Mouse (Mus musculus) layer of hippocampus, adult 9-10 months (tissue): ENCODE measurements around the gene Ankrd45.
A peak's percentile ranks its signal among the peaks of the same experiment; 100 is the strongest.
"Not testable (repeated sequence)": the region's sequence is repeated elsewhere in the genome, so short reads cannot be mapped to it uniquely, and the experiment has no call there.

Experiments
- DNase-seq: peaks from one replicate; pipeline ENCODE4 v3.0.0; 2022; ENCODE audit warnings: low spot score

The Ankrd45 gene

DNA sequence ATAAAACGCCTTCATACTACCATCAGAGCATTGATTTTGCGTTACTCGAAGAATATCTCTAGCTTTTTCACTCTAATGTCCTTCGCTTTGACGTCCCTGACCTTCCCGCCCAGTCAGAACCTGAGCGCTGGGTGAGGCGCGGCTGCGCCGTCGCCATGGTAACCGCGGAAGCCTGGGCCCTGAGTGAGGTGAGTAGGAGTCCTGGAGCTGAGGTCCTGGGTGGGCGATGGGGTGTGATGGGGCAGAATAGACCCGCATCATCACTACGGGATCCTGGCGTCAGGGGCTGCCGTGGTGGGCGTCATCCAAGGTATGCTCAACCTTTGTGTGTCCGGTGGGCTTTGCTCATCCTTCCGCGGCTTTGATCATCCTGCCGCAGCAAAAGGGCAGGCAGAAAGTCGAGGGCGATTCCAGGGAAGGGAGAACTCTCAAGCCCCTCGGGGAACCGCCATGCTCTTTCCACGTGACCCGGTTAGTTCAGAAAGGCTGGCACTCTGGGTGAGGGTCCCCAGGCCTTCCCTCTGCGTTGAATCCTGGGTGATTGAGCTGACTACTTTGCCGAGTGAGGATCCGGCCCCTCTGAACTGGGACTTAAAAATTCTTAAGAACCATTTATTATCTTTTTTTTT lies at the start of gene Ankrd45:
Gene Ankrd45, plus strand, starts transcription at position 161 of the 629 bp plus-strand sequence.
- no peak for DNase-seq

GRCm38 (mm10) chr1:161099721-161100405 lies 42.6 kb upstream of the Ankrd45 start:
- DNase-seq = no peak

DNA sequence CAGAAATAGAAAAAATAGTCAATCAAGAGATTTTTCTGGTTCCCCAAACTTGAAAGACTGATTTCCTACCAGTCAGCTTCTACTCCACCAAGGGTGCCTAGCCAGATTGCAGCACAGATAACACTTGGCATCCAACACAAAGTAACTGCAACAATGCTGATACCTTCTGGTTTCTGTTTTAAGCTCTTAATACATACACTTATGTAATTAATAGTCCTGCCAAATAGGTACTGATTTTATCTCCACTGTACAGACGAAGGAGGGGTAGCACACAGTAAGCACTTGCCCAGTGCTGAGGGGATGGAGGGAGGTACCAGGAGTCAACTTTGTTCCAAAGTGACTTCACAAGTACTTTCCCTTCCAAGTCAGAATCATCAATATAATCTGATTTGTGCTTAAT lies 38.6 kb upstream of the Ankrd45 start:
- no peak for DNase-seq

GRCm38 (mm10) chr1:161109216-161109615 lies 33.3 kb upstream of the Ankrd45 start:
- DNase-seq = no peak

DNA sequence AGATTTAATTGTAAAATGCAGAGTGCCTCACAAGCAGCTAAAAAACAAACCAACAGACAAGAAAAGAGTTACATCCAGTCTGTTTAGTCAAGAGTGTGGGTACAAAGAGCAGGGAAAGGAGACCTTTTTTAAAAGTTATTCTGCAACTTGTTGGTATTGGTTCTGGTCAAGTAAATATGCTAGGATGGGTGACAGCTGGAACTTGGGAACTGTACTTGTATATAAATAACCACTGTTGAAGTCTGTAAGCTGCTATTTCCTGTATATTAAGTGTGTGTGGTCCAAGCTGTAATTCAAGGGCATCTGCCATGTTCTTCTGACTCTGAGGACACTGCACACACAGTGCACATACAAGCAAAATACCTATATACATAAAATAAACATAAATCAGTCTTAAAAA lies 27.9 kb upstream of the Ankrd45 start:
- no peak for DNase-seq

DNA sequence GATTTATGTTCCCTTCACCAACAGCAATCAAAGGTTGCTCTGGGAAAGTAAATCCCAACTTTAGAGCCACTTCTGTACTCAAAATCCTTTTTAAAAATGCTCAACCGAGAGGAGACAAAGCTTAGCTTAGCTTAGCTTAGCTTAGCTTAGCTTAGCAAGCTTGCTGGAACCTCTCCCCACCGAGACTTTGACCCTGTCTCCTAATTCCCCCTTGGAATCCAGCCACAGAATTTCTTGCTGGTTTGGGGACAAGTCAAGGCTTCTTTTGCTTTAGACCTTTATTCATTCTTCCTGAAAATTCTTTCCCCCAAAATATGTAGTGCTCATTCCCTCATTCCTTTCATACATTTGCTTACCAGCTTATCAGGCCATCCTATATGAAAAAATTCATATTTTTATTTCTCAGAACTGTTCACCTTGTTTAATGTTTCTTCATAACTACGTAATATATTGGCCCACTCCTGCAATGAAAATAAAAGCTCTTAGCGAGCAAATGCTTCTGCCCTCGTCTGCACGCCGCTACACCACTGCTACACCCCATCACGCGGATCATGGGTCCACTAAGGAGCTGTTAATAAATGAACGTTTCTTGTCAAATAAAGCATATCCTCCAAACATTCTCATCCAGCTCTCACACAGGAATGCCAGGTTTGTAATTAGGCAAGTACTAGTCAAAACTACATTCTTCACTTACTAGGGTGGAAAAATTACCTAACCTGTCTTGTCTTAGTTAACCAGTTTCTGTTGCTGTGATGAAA lies 19.7 kb upstream of the Ankrd45 start:
- no peak for DNase-seq

DNA sequence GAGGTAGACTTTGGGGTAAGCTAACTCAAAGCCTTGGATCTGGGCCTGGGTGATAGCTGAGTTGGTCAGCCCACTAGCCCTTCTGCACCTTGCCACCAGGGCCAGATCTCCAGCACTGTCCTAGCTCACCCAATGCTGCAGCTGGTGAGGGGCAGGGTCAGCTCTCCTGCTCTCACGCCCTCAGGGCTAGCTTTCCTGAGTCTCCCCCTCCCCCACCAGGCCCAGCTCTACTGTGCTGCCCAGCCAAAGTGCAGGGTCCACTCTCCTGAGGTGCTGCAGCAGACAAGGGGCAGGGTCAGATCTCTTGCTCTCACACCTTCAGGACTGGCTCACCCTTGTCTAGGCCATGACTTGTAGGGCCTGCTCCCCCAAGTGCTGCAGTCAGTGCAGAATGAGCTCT lies 16.0 kb upstream of the Ankrd45 start:
- DNase-seq = no peak

DNA sequence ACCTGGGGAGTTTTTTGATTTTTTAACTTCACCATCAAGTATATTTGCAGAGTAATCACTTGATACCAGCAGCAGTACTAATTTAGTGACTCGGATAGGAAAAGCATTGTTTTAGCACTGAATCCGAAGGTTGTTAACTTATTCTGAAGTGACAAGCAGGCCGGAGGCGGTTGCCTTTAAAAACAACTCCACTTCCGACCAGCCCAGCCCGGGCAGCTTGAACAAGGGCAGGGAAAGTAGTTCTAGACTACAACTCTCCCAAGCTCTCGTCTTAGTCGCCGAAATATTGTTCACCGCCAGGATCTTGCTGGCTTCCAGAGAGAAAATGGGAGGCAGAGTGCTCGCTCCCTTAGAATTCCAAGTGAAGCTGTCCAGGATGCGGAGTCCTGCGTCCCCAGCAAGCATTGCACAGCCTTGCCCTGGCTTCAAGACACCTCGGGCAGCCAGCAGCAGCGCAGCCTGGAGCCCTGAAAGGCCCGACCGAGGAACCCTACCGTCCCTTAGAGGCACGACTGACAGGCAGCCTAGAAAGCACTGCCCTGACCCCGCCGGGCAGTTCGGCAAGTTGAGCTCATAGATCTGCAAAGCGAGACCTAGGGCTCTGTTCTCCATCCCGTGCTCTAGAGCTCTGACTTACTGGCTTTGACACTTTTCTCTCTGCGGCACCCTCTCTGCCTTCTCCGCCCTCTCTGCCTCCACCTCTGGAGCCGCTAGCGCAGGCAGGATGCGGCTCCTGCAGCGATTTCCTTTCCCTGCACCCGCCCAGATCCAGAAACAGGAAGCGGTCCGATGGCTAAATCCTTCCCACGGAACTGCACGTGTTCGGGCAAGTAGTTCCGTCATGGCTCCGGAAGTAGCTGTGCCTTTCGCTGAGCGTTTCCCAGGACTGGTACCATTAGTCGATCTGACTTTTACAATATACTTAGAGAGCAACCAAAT lies 11.5 kb upstream of the Ankrd45 start, which contains the start of gene Klhl20:
Gene Klhl20, minus strand, starts transcription at position 786 of the 939 bp plus-strand sequence.
- DNase-seq = peak; percentile 95

- DNase-seq = no peak
Measured at GRCm38 (mm10) chr1:161139496-161139895, 3.0 kb upstream of the Ankrd45 start.

DNA sequence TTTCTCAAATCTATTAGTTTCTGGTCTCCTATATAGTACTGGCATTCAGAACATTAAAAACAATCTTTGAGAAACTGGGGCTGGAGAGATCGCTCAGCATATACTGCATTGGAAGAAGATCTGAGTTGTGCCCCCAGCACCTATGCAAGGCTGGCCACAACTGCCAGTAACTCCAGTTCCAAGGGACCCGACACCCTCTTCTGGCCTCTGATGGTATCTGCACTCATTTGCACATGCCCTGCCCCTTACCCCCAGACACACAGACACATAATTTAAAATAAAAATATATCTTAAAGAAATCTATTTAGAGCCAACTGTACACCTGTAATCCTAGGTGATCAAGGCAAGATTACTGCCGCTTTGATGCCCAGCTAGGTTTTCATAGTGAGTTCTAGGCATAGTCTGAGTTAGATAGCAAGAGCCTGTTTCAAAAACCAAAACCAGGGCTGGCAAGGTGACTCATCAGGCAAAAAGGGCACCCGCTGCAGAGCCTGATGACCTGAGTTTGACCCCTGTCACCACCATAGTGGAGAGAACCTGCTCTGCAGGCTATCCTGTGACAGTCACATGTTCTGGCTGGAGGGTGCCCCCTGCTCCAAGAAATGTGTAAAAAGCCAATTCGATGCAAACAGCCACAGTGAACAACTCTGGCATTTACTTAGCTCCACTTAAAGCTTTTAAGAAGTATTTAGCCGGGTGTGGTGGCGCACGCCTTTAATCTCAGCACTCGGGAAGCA lies 2.3 kb upstream of the Ankrd45 start:
- DNase-seq = no peak

DNA sequence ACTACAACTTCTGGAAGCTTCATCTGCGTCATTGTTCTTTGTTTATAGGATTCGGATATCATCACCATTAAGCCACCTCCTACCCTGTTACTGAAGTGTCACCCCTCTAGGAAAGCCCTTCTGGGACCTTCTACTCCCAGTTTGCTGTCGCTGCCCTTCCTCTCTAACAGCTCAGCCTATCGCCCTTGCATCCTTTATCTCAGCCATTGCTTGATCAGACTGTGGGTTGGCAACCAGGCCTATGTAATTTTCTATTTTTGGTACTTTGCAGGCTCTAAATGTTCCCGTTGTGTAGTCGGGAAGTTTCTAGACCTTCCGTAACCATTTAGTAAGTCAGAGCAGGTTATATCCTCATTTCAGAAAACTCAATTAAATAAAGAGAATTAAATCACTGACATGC lies 725 bp downstream of the Ankrd45 start:
- no peak for DNase-seq

DNA sequence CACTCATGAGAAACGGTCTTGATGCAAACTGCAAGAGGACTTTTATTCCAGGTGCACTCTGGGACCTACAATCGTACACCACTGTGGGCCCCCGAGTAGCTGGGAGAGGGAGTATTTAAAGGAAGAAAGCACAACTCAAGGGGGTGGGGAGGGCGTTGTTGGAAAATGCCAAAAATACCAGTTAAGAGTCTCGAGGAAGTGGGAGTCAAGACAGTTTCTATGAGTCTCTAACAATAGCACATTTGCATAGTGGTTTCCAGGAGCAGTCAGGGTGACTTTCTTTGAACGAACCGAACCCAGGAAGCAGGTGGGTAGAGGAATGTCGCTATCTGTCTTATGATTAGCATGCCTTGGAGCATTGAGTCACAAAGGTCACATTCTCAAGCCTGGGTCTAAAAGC lies 3.1 kb downstream of the Ankrd45 start:
- not testable (repeated sequence) for DNase-seq

GRCm38 (mm10) chr1:161147888-161148287 lies 5.4 kb downstream of the Ankrd45 start:
- DNase-seq = no peak

DNA sequence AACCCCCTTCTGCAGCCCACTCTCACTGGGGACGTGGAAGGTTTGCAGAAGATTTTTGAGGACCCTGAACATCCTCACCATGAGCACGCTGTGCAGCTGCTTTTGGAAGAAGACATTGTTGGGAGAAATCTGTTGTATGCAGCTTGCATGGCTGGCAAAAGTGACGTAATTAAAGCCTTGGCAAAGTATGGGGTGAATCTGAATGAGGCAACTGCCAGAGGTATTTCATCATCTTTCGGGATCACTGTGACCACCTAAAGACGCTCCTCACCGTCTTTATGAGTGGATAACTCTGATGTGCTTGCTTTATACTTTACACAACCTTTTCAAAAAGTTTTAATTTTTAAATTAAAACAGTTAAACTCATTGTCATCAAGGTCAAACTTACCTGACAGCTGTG lies 8.6 kb downstream of the Ankrd45 start:
- DNase-seq = no peak

DNA sequence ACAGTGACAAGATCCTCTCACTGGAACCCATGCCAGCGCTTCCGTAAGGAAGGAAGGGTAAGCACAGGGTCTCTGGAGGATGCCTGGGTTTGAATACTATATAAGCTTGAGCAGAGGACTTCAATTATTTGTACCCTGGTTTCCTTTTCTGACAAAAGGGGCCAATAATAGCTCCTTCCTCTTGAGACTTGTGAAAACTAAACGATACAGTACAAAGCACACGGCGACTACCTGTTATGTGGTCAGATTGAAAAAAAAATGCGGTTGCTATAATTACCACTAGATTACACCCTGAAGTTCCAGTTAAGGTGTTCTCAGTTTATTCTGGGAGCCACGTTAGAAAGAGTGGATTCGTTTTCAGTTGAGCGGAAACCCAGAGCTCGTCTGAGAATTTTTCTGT lies 14.1 kb downstream of the Ankrd45 start:
- DNase-seq = no peak

DNA sequence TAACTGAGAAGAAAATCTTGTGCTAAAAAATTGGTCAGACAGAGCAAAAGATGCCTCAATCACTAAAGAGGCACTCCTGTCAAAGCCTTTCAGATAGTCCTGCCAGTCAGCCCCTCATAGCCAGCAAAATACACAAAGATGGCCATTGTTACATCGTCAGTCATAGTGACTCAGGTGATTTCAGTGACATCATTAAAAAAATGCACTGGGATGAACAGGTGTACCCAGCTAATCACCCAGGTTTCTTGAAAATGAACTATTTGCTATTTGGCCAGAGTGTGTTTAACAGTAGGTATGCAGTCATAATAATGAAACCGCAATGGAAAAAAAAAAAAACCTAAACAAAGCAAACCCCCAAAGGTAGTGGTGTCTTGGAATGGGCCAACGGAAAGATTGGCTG lies 16.7 kb downstream of the Ankrd45 start, which contains the start of gene Tex50:
Gene Tex50, minus strand, starts transcription at position 101 of the 400 bp plus-strand sequence.
- no peak for DNase-seq

DNA sequence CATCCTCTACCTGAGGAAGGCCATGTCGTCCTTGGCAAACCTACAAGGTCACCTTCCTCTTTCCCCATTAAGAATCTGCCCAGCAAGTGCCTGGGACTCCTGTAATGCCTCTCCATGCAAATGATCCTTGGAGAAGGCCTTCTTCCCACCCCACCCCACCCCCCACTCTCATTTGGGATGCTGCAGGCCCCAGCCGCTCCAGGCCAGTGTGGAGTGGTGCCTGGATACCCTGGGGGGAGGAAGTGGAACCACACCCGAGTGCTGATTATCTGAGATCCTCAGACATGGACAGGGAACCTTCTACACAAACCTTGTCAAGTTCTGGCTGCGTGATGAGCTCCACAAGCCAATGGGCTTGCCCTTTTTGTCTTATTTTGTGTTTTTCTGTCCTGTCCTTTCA lies 17.8 kb downstream of the Ankrd45 start:
- no peak for DNase-seq

DNA sequence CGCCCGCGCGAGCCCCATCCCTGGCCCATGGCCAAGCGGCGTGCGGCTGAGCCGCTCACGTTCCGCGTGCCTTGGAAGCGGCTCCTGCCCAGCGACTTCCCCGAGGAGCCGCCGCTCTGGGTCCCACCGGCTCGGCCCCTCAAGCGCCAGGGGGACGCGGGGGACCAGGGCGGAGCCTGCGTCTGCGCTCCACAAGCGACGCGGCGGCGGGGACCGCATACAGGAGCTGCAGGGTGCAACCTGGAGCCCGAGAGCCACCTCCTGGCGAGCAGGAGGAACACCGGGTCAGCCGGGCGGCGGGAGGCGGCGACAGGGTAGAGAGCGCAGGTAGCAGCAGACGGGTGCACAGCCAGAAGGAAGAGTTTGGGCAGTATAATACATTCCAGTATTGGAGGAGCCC lies 28.2 kb downstream of the Ankrd45 start:
- peak; percentile 4 for DNase-seq

DNA sequence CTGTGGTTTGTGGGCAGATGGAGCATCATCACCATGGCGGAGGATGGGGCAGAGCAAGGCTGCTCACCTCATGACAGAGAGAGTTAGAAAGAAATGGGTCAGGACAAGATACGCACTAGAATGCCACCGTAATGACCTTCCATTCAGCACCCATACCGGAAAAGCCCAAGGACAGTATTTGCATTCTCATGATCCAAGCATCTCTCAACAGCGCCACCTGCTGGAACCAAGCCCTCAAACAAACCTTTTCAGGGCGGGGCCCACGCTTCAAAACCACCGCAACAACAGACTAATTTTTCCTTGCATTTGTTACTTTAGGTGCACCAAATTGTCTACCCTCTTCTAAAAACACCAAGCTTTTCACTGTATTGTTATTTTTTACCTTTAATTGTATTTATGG lies 38.2 kb downstream of the Ankrd45 start:
- DNase-seq = peak; percentile 27

GRCm38 (mm10) chr1:161182386-161182785 lies 39.9 kb downstream of the Ankrd45 start:
- DNase-seq = no peak

DNA sequence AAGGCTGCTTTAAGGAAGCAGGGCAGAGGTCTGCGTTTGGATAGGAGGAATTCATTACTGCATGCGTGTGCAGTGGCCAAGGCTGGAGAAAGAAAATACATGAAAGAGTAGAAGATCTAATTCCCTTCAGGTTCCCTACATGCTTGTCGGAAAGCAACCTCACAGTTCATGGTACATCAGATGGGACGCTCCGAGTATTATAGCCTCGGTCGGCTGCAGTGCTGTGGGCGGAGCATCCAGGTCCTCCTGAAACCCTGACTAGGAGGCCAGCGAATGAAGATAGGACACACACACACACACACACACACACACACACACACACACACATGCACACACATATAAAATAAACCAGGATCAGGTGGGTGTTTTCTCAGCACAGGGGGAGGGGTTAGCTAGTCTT lies 41.2 kb downstream of the Ankrd45 start:
- DNase-seq = no peak
